Mouse (Mus musculus) Patski (cell line): ENCODE measurements around the gene Aqp3. TPM values are rescaled to one million over a fixed set of nuclear protein-coding genes. Genes with fewer than 3 reads are reported as not detected.

Source experiments
- ATAC-seq: fragments of 100-300 bp; one replicate; pipeline ENCODE4 v1.8.0; 2021
- CTCF ChIA-PET: fragments of 350-600 bp; sonication (Branson Sonifier 250); formaldehyde crosslinking; loops from one replicate; lab custom pipeline; 2022; ENCODE audit warnings: inconsistent platforms; lab: Charles Lee
- POLR2A ChIA-PET: fragments of 350-600 bp; sonication (Branson Sonifier 250); formaldehyde crosslinking; loops from one replicate; lab custom pipeline; 2022; ENCODE audit warnings: antibody characterized with exemption, inconsistent platforms; lab: Charles Lee
- DNase-seq: peaks from one replicate; pipeline ENCODE4 v3.0.0-alpha.2; 2011; ENCODE audit warnings: low read depth, low spot score
- H3K27me3 ChIP-seq: fragments of 371-371 bp; one replicate; pipeline ENCODE4 v1.5.1; 2021
- CTCF ChIP-seq: fragments of 100-300 bp; IDR thresholded peaks from one replicate; pipeline ENCODE4 v1.5.1; 2021
- in situ Hi-C: fragments of 300-500 bp; cut with MboI; formaldehyde crosslinking; loops from 3 replicates; pipeline ENCODE4 v1.11.1; 2018; ENCODE audit warnings: low pct_unique_long_range_greater_than_20kb, mixed read lengths
- polyA plus RNA-seq: library from polyadenylated mRNA; unstranded; gene quantifications from one replicate; pipeline ENCODE4 v1.2.3, GENCODE M21; 2021

Gene Aqp3
- polyA plus RNA-seq, 1 experiment from 2014 or later: 2.3 TPM

DNA sequence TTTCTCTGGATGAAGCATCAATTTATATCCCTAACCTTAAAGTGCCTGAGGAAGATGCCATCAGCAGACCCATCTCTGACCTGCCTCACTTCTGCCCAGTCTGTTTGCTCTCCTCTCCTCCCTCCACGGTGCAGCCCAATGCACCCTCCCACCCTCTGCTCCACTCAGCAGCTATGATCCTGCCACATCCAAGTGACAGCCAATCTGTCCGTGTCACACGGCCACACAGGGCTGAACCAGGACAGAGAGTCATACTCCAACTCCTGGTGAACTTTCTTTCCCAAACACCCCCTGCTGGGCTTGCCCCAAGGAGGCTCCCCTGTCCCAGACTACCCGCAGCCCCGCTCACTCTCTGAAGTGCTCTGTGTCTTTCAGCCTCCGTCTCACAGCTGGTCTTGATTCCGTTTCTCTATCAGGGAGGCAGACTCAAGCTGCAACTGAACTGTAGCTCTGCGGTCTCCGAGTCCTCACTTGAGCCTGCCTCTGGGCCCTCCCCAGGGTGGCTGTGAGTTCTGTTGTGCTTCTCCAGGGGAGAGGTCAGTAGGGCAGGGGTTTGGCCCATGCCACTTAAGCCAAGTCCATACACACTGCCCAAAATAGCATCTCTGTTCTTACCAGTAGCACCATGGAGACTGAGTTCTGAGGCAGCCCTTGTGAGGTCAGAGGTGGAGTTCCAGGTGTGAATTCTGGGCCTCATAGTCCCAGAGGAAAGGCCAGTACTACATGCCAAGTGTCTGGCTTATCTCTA is 50.3 kb downstream of the Aqp3 start, which contains the start of gene Aqp7:
Gene Aqp7 (minus strand): TSS at position 616 of the 748 bp plus-strand sequence.
- no peak for ATAC-seq
- no peak for TF ChIP-seq CTCF
- CTCF ChIA-PET: no interaction called here
- DNase-seq: no peak
- no peaks in the 10 kb centered on the region for H3K27me3 ChIP-seq
- POLR2A ChIA-PET: no interaction called here
- in situ Hi-C loops: no loop called here

DNA sequence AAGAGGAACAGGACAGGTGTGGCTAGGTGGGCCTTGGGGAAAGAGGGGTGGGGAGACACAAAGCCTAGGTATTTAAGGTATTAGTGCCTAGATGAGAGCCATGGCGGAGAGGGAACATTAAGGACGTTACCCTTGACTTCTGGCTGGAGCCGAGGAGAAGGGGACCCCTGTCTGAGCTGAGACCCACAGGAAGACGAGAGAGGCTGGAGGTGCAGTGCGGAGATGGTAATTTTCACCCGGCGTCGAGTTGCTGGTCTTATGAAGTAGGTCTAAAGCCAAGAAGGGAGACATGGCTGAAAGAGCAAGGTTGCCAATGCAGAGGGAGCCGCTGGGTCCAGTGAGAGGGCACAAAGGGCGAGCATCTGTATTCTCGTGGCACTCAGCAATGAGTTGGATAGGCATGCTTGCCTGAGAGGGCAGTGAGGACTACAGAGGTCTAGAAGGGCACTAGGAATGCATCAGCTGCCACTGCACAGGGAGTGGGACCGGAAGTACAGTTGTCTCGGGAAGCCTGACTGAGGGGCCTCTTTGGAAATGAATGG is 51.7 kb downstream of the Aqp3 start:
- in situ Hi-C loops: no loop called here
- no peaks in the 10 kb centered on the region for H3K27me3 ChIP-seq
- ChIA-PET CTCF (no interaction called here), POLR2A (no interaction called here)
- ATAC-seq (no peak), DNase-seq (no peak)
- TF ChIP-seq CTCF: no peak

DNA sequence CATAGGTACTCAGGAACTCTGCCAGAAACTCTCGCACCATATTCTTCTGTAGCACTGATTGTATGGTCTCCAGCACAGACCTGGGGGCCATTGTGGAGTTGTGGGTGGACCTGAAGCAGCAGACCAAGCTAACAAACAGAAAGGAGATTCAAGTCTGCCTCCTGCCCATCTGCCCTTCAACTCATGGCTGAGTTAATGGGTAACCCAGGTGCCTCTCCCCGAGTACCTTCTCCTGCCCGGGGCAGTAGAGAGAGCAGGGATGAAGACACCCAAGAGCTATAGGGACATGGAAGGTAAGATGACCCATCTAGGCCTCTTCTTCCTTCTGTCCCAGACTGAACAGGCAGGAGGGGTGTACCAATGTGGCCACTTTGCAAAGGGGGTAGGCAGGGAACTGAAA is 52.7 kb downstream of the Aqp3 start:
- in situ Hi-C loops: no loop called here
- H3K27me3 ChIP-seq: no peaks in the 10 kb centered on the region
- TF ChIP-seq CTCF: no peak
- ChIA-PET POLR2A (no interaction called here), CTCF (no interaction called here)
- ATAC-seq (no peak), DNase-seq (no peak)

DNA sequence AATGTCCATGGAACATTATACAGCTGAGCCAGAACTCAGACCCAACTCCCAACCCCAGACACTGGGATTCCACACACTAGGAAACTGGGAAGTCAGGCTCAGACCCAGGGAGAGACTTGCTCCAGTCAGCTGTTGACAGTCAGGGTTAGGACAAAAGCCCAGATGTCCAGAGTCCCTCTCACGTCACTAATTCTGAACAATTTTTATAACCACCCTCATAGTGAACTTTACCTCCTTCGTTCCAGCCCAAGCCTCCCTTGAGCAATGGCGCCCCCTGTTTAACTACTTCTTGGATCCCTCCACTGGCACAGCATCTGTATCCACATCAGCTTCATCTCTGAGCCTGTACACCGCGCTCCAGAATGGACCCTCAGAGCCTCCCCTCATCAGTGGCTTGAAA is 54.0 kb downstream of the Aqp3 start:
- H3K27me3 ChIP-seq: no peaks in the 10 kb centered on the region
- ATAC-seq (no peak), DNase-seq (no peak)
- CTCF ChIA-PET: no interaction called here
- no peak for TF ChIP-seq CTCF
- in situ Hi-C loops: no loop called here
- POLR2A ChIA-PET: no interaction called here

DNA sequence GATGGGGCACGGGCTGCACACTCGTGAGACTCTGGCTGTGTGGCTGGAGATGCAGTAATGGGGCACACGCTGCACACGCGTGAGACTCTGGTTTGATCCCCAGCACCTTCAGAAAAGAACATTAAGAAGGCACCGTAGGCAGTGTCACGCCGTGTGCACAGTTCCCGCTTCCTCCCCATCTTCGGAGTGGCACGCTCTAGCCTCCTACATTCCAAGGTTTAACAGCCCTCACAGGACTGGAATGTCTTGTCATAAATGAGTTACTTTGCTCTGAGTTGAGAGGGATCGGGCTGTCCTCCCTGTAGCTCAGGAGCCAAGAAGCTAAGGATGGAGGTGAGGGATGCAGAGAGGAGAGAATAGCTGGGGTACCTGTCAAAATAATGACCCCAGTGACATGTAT is 55.1 kb downstream of the Aqp3 start:
- no peak for DNase-seq

More for the DNA sequence above, 55.1 kb downstream of the Aqp3 start:
- in situ Hi-C loops: no loop called here
- no peak for TF ChIP-seq CTCF
- CTCF ChIA-PET: interaction anchor here (0.9 kb wide), 1 partner anchor 13 kb away, joined by 3 read pairs; no protein-coding TSS in a partner anchor
- no peaks in the 10 kb centered on the region for H3K27me3 ChIP-seq
- peak; percentile 55 for ATAC-seq
- POLR2A ChIA-PET: no interaction called here

Other genes with a start within 250 kb of the Aqp3 start
- 32.1 TPM for gene B4galt1, start 244.2 kb downstream of the Aqp3 start, polyA plus RNA-seq
- not detected for gene Spink4, start 178.1 kb downstream of the Aqp3 start, polyA plus RNA-seq
- gene Bag1, start 149.9 kb downstream of the Aqp3 start, polyA plus RNA-seq: 140 TPM
- gene Chmp5, start 149.8 kb downstream of the Aqp3 start, polyA plus RNA-seq: 110 TPM
- 45.7 TPM for gene Nfx1, start 127.3 kb downstream of the Aqp3 start, polyA plus RNA-seq
- 0.21 TPM for gene Aqp7, start 50.0 kb downstream of the Aqp3 start, polyA plus RNA-seq
- 18.8 TPM for gene Nol6, start 26.3 kb upstream of the Aqp3 start, polyA plus RNA-seq
- 115 TPM for gene Ube2r2, start 37.6 kb upstream of the Aqp3 start, polyA plus RNA-seq
- 54.1 TPM for gene Ubap2, start 177.0 kb upstream of the Aqp3 start, polyA plus RNA-seq
- 25.9 TPM for gene Dcaf12, start 216.7 kb upstream of the Aqp3 start, polyA plus RNA-seq